Mouse (Mus musculus): ENCODE data around the gene Srpk2. TPM values are rescaled to one million over a fixed set of nuclear protein-coding genes. Genes with fewer than 3 reads are reported as not detected.
"Not testable (repeated sequence)": the region's sequence is repeated elsewhere in the genome, so short reads cannot be mapped to it uniquely, and the experiment has no call there.

Srpk2 gene
- polyA plus RNA-seq, 1 experiment from 2014 or later = 44.1 TPM

DNA sequence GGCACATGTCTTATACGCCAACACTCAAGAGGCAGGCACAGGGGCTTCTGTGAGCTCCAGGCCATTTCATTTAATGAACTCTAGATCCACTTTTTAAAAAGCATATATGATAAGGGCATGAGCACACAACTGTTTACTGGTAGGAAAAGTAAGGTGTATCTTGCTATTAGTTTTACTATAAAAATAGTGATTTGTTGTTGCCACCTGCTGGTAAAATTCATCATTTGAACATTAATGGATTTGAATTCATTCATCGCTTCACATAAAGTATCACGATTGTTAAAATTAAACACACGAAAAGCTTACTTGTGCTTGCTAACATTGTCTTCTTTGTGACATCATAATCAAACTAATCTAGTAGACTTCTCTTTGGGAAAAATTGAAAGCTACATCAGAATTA is 27.8 kb downstream of the Srpk2 start:
- WGBS = 96% methylated on average over 4 of the region's 4 CpGs
- no peak overlapping the region for H3K4me3 ChIP-seq
- H3K4me1 ChIP-seq = peaks cover 3% of the 10 kb centered on the region; the same call in 1 of the 2 replicates
- no peaks in the 10 kb centered on the region for H3K27me3 ChIP-seq (ENCODE audit: low read depth, poor library complexity, severe bottlenecking)
- DNase-seq (ENCODE audit: low spot score) = no peak
- no peaks in the 10 kb centered on the region for H3K9me3 ChIP-seq (replicated peaks)
- no peak overlapping the region for H3K27ac ChIP-seq
- no peaks in the 10 kb centered on the region for H3K36me3 ChIP-seq

DNA sequence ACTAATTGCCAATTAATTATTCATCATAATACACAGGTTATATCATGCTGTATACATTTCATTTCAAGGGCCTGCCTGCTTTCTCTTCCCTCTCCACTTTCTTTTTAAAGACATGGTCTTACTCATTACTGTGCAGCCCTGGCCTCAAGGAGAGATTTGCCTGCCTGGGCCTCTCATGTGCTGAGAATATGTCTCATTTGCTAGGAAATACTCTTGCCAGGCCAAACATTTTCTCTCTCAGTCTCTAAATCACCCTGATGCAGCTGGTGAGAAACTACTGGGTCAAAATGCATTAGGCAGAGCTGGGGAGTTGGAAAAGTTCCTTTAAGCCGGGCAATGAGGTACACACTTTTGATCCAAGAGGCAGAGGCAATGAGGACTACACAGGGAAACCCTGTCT is 29.4 kb downstream of the Srpk2 start:
- DNase-seq (ENCODE audit: low spot score) = no peak

DNA sequence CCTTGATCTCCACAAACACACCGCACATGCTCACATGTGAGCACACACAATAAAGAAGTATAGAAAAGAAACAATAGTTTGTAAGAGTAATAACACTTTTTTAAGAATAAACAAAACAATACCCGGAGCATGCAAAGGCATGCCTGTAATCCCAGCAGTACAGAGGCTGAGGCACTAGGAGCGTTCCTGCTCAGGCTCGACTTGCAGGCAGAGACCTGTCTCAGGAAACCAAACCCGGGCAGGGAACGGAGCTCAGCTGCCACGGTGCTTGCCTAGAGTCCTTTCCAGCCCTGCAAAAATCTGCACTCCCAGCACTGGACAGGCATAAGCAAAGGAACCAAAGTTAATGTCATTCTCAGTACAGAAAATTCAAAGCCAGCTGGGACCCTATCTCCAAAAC is 32.1 kb downstream of the Srpk2 start:
- H3K36me3 ChIP-seq = no peaks in the 10 kb centered on the region
- no peak overlapping the region for H3K4me3 ChIP-seq
- H3K9me3 ChIP-seq (replicated peaks) = no peaks in the 10 kb centered on the region
- DNase-seq (ENCODE audit: low spot score) = no peak
- 82% methylated on average over 7 of the region's 7 CpGs for WGBS
- no peak overlapping the region for H3K27ac ChIP-seq
- no peaks in the 10 kb centered on the region for H3K27me3 ChIP-seq (ENCODE audit: low read depth, poor library complexity, severe bottlenecking)
- H3K4me1 ChIP-seq = peaks cover 3% of the 10 kb centered on the region; the same call in 1 of the 2 replicates

More for the DNA sequence above, 29.4 kb downstream of the Srpk2 start:
- Histone ChIP-seq H3K36me3 (no peaks in the 10 kb centered on the region), H3K27ac (no peak overlapping the region), H3K27me3 (ENCODE audit: low read depth, poor library complexity, severe bottlenecking) (no peaks in the 10 kb centered on the region), H3K9me3 (replicated peaks) (no peaks in the 10 kb centered on the region), H3K4me1 (peaks cover 3% of the 10 kb centered on the region; the same call in 1 of the 2 replicates), H3K4me3 (no peak overlapping the region)
- 75% methylated on average over 1 of the region's 1 CpGs for whole genome bisulfite sequencing

DNA sequence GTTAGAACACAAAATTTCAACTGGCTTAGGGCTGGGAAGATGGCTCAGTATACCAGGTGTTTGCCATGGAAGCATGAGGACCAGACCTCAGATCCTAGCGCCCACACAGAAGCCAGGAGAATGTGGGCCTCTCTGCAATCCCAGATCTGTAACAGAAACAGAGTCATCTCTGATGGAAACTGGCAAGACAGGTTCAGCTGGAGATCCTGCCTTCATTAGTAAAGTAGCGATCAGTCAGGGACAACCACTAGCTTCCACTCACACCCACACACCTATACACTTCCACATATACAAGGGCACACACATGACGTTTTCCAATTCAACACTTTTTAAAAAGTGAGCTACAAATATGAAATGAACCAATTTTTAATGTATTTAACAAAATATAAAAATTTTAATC is 32.6 kb downstream of the Srpk2 start:
- DNase-seq (ENCODE audit: low spot score) = no peak
- no peak overlapping the region for H3K4me3 ChIP-seq

DNA sequence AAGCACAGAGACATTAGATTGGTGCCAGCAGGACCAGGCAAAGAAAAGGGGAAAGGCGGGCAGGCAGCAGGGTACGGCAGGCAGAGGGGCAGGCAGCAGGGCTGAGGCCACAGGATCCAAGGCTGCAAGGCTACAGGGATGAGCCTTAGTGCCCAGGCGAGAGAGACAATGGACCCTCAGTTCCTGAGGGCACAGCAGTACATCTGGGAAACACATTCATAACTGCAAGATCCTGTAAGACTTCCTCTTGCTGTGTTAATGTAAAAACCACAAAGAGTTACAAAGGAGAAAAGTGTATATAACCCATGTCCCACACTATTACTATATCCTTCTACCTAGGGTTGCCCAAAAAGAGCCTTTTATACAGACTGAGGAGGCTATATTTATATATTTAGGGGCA is 33.9 kb downstream of the Srpk2 start:
- Histone ChIP-seq H3K27ac (no peak overlapping the region), H3K27me3 (ENCODE audit: low read depth, poor library complexity, severe bottlenecking) (no peaks in the 10 kb centered on the region), H3K36me3 (no peaks in the 10 kb centered on the region), H3K4me3 (no peak overlapping the region), H3K4me1 (peaks cover 3% of the 10 kb centered on the region; the same call in 1 of the 2 replicates), H3K9me3 (replicated peaks) (no peaks in the 10 kb centered on the region)
- 79% methylated on average over 3 of the region's 3 CpGs for WGBS
- no peak for DNase-seq (ENCODE audit: low spot score)

More for the DNA sequence above, 32.6 kb downstream of the Srpk2 start:
- no peak overlapping the region for H3K27ac ChIP-seq
- H3K36me3 ChIP-seq = no peaks in the 10 kb centered on the region
- H3K9me3 ChIP-seq (replicated peaks) = no peaks in the 10 kb centered on the region
- 88% methylated on average over 3 of the region's 3 CpGs for WGBS
- peaks cover 3% of the 10 kb centered on the region; the same call in 1 of the 2 replicates for H3K4me1 ChIP-seq
- H3K27me3 ChIP-seq (ENCODE audit: low read depth, poor library complexity, severe bottlenecking) = no peaks in the 10 kb centered on the region

- DNase-seq (ENCODE audit: low spot score) = no peak
- Histone ChIP-seq H3K9me3 (replicated peaks) (no peaks in the 10 kb centered on the region), H3K27me3 (ENCODE audit: low read depth, poor library complexity, severe bottlenecking) (no peaks in the 10 kb centered on the region), H3K4me1 (no peaks in the 10 kb centered on the region), H3K27ac (no peak overlapping the region), H3K36me3 (no peaks in the 10 kb centered on the region), H3K4me3 (no peak overlapping the region)
- WGBS = 93% methylated on average over 2 of the region's 2 CpGs
These were observed 35.2 kb downstream of the Srpk2 start for GRCm38 (mm10) chr5:23649246-23649645.

DNA sequence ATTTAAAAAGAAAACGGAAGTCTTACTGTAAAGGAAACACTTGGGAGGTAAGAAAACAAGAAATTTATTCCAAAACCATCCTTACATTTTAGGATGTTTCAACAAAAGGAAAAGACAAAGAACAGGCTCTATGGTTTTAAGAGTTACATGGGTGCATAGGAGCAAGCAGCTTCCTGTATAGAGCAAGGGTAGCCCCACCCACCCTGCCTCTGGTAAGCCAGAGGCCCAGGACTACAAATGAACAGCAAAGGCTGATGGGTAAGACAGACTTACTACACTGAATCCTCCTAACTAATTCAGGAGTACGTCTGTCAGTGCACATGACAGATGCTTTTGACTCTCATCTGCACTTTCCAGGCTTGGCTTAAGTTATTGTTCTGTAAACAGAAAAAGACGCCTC is 38.7 kb downstream of the Srpk2 start:
- WGBS = 84% methylated on average over 3 of the region's 3 CpGs
- no peaks in the 10 kb centered on the region for H3K36me3 ChIP-seq
- H3K4me3 ChIP-seq = no peak overlapping the region
- H3K9me3 ChIP-seq (replicated peaks) = no peaks in the 10 kb centered on the region
- no peak overlapping the region for H3K27ac ChIP-seq
- H3K4me1 ChIP-seq = no peaks in the 10 kb centered on the region
- DNase-seq (ENCODE audit: low spot score) = no peak
- H3K27me3 ChIP-seq (ENCODE audit: low read depth, poor library complexity, severe bottlenecking) = no peaks in the 10 kb centered on the region

GRCm38 (mm10) chr5:23639193-23639592 is 45.2 kb downstream of the Srpk2 start:
- not testable (repeated sequence) for H3K4me1 ChIP-seq; H3K4me3 ChIP-seq; H3K27ac ChIP-seq; DNase-seq (ENCODE audit: low spot score); H3K9me3 ChIP-seq (replicated peaks); H3K36me3 ChIP-seq; H3K27me3 ChIP-seq (ENCODE audit: low read depth, poor library complexity, severe bottlenecking)

DNA sequence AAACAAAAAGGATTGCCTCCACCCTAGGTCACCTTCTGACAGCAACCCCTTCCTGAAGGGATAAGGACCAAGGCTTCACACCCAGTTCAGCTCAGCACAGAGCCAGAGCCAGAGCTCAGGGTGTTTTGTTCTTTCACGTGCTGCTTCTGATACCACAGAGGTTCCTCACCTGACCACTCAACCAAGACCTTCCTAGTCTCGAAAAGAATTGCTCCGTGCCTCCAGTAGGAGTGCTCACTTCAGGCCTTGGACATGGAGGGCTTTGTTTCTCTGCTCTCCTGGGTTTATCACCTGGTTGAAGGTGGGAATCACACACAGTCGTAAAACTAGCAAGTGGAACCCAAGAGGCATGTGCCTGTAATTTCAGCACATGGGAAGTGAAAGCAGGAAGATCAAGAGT is 46.4 kb downstream of the Srpk2 start:
- 75% methylated on average over 4 of the region's 4 CpGs for WGBS
- H3K4me1 ChIP-seq = no peaks in the 10 kb centered on the region
- no peak overlapping the region for H3K4me3 ChIP-seq
- no peaks in the 10 kb centered on the region for H3K27me3 ChIP-seq (ENCODE audit: low read depth, poor library complexity, severe bottlenecking)
- H3K27ac ChIP-seq = no peak overlapping the region
- H3K9me3 ChIP-seq (replicated peaks) = no peaks in the 10 kb centered on the region
- H3K36me3 ChIP-seq = no peaks in the 10 kb centered on the region
- DNase-seq (ENCODE audit: low spot score) = peak; percentile 15

DNA sequence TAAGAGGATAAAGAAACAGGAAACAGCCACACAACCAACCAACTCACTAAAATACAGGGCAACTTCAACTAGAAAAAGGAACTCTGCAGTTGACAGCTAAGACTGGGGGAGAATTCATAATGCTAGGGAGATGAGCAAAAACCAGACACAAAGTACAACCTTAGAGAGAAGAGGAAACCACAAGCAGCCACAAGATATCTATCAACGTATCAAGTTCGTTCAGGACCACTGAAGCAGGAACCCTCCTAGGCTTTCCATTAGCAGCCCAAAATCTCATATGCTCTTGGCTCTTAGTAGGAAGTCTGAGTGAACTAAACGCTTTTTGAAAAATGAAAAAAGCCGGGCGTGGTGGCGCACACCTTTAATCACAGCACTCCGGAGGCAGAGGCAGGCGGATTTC is 47.1 kb downstream of the Srpk2 start:
- no peak overlapping the region for H3K27ac ChIP-seq
- H3K36me3 ChIP-seq = no peaks in the 10 kb centered on the region
- no peaks in the 10 kb centered on the region for H3K27me3 ChIP-seq (ENCODE audit: low read depth, poor library complexity, severe bottlenecking)
- 95% methylated on average over 8 of the region's 8 CpGs for WGBS
- no peak overlapping the region for H3K4me3 ChIP-seq
- no peaks in the 10 kb centered on the region for H3K4me1 ChIP-seq
- DNase-seq (ENCODE audit: low spot score) = peak; percentile 3
- H3K9me3 ChIP-seq (replicated peaks) = no peaks in the 10 kb centered on the region

- 52% methylated on average over 1 of the region's 1 CpGs for WGBS
- DNase-seq (ENCODE audit: low spot score) = no peak
- no peak overlapping the region for H3K27ac ChIP-seq
- peaks cover 4% of the 10 kb centered on the region; the same call in 1 of the 2 replicates for H3K4me1 ChIP-seq
- no peaks in the 10 kb centered on the region for H3K36me3 ChIP-seq
- no peak overlapping the region for H3K4me3 ChIP-seq
- H3K27me3 ChIP-seq (ENCODE audit: low read depth, poor library complexity, severe bottlenecking) = no peaks in the 10 kb centered on the region
- no peaks in the 10 kb centered on the region for H3K9me3 ChIP-seq (replicated peaks)
These were observed 52.9 kb downstream of the Srpk2 start for GRCm38 (mm10) chr5:23631490-23631889.

DNA sequence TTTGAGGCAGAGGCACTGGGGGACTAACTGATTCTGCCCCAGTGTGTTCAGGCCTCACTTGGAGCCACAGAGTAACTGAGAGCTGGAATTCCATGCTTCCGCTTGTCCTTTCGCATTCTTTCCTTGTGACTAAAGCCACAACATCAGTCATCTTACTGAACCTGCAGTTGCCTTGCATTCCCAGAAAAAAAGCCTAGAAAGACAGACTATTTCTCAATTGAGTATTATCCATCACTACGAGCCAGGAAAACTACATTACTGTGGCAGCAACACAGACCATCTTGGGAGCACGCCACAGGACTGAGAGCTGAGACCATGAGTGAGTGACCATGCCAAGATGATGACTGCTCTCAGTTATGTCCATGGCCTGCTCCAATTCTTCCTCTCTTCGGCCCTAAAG is 57.2 kb downstream of the Srpk2 start:
- Histone ChIP-seq H3K36me3 (no peaks in the 10 kb centered on the region), H3K27ac (no peak overlapping the region), H3K4me3 (no peak overlapping the region), H3K4me1 (peaks cover 4% of the 10 kb centered on the region; the same call in 1 of the 2 replicates), H3K27me3 (ENCODE audit: low read depth, poor library complexity, severe bottlenecking) (no peaks in the 10 kb centered on the region), H3K9me3 (replicated peaks) (no peaks in the 10 kb centered on the region)
- DNase-seq (ENCODE audit: low spot score) = no peak
- 89% methylated on average over 5 of the region's 5 CpGs for WGBS

DNA sequence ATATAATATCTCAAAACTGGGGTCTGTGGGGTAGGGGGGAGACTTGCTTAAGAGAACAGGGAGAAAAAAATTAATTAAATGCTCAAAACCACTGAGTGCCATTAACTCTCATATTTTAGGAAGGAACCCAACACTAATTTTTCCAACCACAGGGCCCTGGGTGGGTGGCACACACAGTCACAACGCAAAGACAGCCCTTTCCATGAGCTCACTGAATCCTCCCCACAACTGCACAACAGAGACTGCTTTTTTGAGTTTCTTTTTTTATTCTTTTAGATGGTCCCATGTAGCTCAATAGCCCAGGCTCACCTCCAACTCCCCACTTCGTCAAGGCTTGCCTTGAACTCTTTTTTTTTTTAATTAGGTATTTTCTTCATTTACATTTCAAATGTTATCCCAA is 58.2 kb downstream of the Srpk2 start:
- 88% methylated on average over 2 of the region's 2 CpGs for WGBS
- no peaks in the 10 kb centered on the region for H3K4me1 ChIP-seq
- no peaks in the 10 kb centered on the region for H3K9me3 ChIP-seq (replicated peaks)

DNA sequence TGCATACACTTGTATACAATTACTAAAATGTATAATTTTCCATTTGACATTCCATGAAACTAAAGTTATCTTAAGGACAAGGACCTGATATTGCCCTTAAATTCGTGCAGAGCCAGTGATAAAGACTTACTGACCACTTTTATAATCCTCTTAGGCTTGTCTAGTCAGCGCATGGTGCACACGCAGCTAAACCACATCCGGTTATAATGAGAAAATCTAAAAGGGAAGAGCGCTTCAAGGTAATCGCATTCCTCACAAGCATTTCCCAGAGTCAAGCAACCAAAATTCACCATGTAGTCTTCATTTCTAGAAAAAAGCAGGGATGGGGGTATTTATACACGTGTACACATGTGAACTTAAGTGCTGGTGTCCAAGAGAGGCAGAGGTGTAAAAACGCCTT is 63.8 kb downstream of the Srpk2 start:
- Histone ChIP-seq H3K36me3 (no peaks in the 10 kb centered on the region), H3K4me3 (no peak overlapping the region), H3K27me3 (ENCODE audit: low read depth, poor library complexity, severe bottlenecking) (no peaks in the 10 kb centered on the region), H3K9me3 (replicated peaks) (no peaks in the 10 kb centered on the region), H3K27ac (no peak overlapping the region), H3K4me1 (peaks cover 7% of the 10 kb centered on the region)
- no peak for DNase-seq (ENCODE audit: low spot score)
- WGBS = 92% methylated on average over 8 of the region's 8 CpGs

More for the DNA sequence above, 58.2 kb downstream of the Srpk2 start:
- no peaks in the 10 kb centered on the region for H3K27me3 ChIP-seq (ENCODE audit: low read depth, poor library complexity, severe bottlenecking)
- no peak overlapping the region for H3K27ac ChIP-seq
- no peaks in the 10 kb centered on the region for H3K36me3 ChIP-seq
- no peak for DNase-seq (ENCODE audit: low spot score)
- no peak overlapping the region for H3K4me3 ChIP-seq

All from limb, embryonic 10.5 days (tissue).